Mouse (Mus musculus): ENCODE results near the gene Slc22a22. TPM values are rescaled to one million over a fixed set of nuclear protein-coding genes. Genes with fewer than 3 reads are reported as not detected.

Gene Slc22a22
- polyA plus RNA-seq, 1 experiment from 2014 or later: not detected

GRCm38 (mm10) chr15:57398439-57399148, 78.8 kb downstream of the Slc22a22 start:
- H3K9me3 ChIP-seq (ENCODE audit: low read length): no peaks in the 10 kb centered on the region
- DNase-seq (no peak), ATAC-seq (no peak)
- TF ChIP-seq EP300 (IDR thresholded peaks at IDR 0.05; ENCODE audit: low read depth) (no peak), CTCF (IDR thresholded peaks at IDR 0.05; ENCODE audit: low read depth) (no peak)
- WGBS (ENCODE audit: insufficient replicate concordance): 68% methylated on average over 3 of the region's 3 CpGs
- H3K4me2 ChIP-seq (ENCODE audit: low read depth, low read length): no peak overlapping the region
- H3K4me3 ChIP-seq (ENCODE audit: low read depth, low read length): no peak overlapping the region
- H3K36me3 ChIP-seq (replicated peaks; ENCODE audit: insufficient read depth, low read length): no peaks in the 10 kb centered on the region
- no peak overlapping the region for H3K27ac ChIP-seq (ENCODE audit: low read depth)
- H3K9ac ChIP-seq (replicated peaks): no peak overlapping the region
- H3K4me1 ChIP-seq (ENCODE audit: insufficient read depth): no peaks in the 10 kb centered on the region
- no peaks in the 10 kb centered on the region for H3K27me3 ChIP-seq (ENCODE audit: insufficient read depth, low read length)

GRCm38 (mm10) chr15:57394053-57394452, 83.4 kb downstream of the Slc22a22 start:
- Histone ChIP-seq H3K9ac (replicated peaks) (no peak overlapping the region), H3K27me3 (ENCODE audit: insufficient read depth, low read length) (no peaks in the 10 kb centered on the region), H3K9me3 (ENCODE audit: low read length) (no peaks in the 10 kb centered on the region), H3K36me3 (replicated peaks; ENCODE audit: insufficient read depth, low read length) (no peaks in the 10 kb centered on the region), H3K4me3 (ENCODE audit: low read depth, low read length) (no peak overlapping the region), H3K4me2 (ENCODE audit: low read depth, low read length) (no peak overlapping the region), H3K27ac (ENCODE audit: low read depth) (no peak overlapping the region), H3K4me1 (ENCODE audit: insufficient read depth) (no peaks in the 10 kb centered on the region)
- WGBS (ENCODE audit: insufficient replicate concordance): 68% methylated on average over 4 of the region's 4 CpGs
- no peak for TF ChIP-seq CTCF (IDR thresholded peaks at IDR 0.05; ENCODE audit: low read depth)
- no peak for TF ChIP-seq EP300 (IDR thresholded peaks at IDR 0.05; ENCODE audit: low read depth)
- no peak for DNase-seq
- no peak for ATAC-seq

GRCm38 (mm10) chr15:57380381-57380780, 97.0 kb downstream of the Slc22a22 start:
- H3K27ac ChIP-seq (ENCODE audit: low read depth): no peak overlapping the region
- ATAC-seq (no peak), DNase-seq (no peak)
- TF ChIP-seq EP300 (IDR thresholded peaks at IDR 0.05; ENCODE audit: low read depth): no peak
- no peak for TF ChIP-seq CTCF (IDR thresholded peaks at IDR 0.05; ENCODE audit: low read depth)
- no peaks in the 10 kb centered on the region for H3K9me3 ChIP-seq (ENCODE audit: low read length)
- H3K9ac ChIP-seq (replicated peaks): no peak overlapping the region
- H3K36me3 ChIP-seq (replicated peaks; ENCODE audit: insufficient read depth, low read length): no peaks in the 10 kb centered on the region
- no peaks in the 10 kb centered on the region for H3K4me1 ChIP-seq (ENCODE audit: insufficient read depth)
- no peaks in the 10 kb centered on the region for H3K27me3 ChIP-seq (ENCODE audit: insufficient read depth, low read length)
- no peak overlapping the region for H3K4me2 ChIP-seq (ENCODE audit: low read depth, low read length)
- 74% methylated on average over 7 of the region's 7 CpGs for WGBS (ENCODE audit: insufficient replicate concordance)
- H3K4me3 ChIP-seq (ENCODE audit: low read depth, low read length): no peak overlapping the region

- DNase-seq (no peak), ATAC-seq (no peak)
- Histone ChIP-seq H3K4me3 (ENCODE audit: low read depth, low read length) (no peak overlapping the region), H3K27me3 (ENCODE audit: insufficient read depth, low read length) (no peaks in the 10 kb centered on the region), H3K4me1 (ENCODE audit: insufficient read depth) (no peaks in the 10 kb centered on the region), H3K27ac (ENCODE audit: low read depth) (no peak overlapping the region), H3K4me2 (ENCODE audit: low read depth, low read length) (no peak overlapping the region), H3K9ac (replicated peaks) (no peak overlapping the region), H3K9me3 (ENCODE audit: low read length) (no peaks in the 10 kb centered on the region), H3K36me3 (replicated peaks; ENCODE audit: insufficient read depth, low read length) (no peaks in the 10 kb centered on the region)
- WGBS (ENCODE audit: insufficient replicate concordance): 70% methylated on average over 1 of the region's 1 CpGs
- no peak for TF ChIP-seq CTCF (IDR thresholded peaks at IDR 0.05; ENCODE audit: low read depth)
- TF ChIP-seq EP300 (IDR thresholded peaks at IDR 0.05; ENCODE audit: low read depth): no peak
Measured at GRCm38 (mm10) chr15:57366446-57366845, 111.0 kb downstream of the Slc22a22 start.

GRCm38 (mm10) chr15:57355278-57355677, 122.1 kb downstream of the Slc22a22 start:
- no peak overlapping the region for H3K4me3 ChIP-seq (ENCODE audit: low read depth, low read length)
- 63% methylated on average over 4 of the region's 4 CpGs for WGBS (ENCODE audit: insufficient replicate concordance)
- no peaks in the 10 kb centered on the region for H3K27me3 ChIP-seq (ENCODE audit: insufficient read depth, low read length)
- H3K4me2 ChIP-seq (ENCODE audit: low read depth, low read length): no peak overlapping the region
- ATAC-seq (no peak), DNase-seq (no peak)
- H3K36me3 ChIP-seq (replicated peaks; ENCODE audit: insufficient read depth, low read length): no peaks in the 10 kb centered on the region
- TF ChIP-seq CTCF (IDR thresholded peaks at IDR 0.05; ENCODE audit: low read depth) (no peak), EP300 (IDR thresholded peaks at IDR 0.05; ENCODE audit: low read depth) (no peak)
- no peak overlapping the region for H3K9ac ChIP-seq (replicated peaks)
- no peak overlapping the region for H3K27ac ChIP-seq (ENCODE audit: low read depth)
- no peaks in the 10 kb centered on the region for H3K4me1 ChIP-seq (ENCODE audit: insufficient read depth)
- H3K9me3 ChIP-seq (ENCODE audit: low read length): no peaks in the 10 kb centered on the region

GRCm38 (mm10) chr15:57340499-57340898, 136.9 kb downstream of the Slc22a22 start:
- TF ChIP-seq EP300 (IDR thresholded peaks at IDR 0.05; ENCODE audit: low read depth) (no peak), CTCF (IDR thresholded peaks at IDR 0.05; ENCODE audit: low read depth) (no peak)
- Histone ChIP-seq H3K36me3 (replicated peaks; ENCODE audit: insufficient read depth, low read length) (no peaks in the 10 kb centered on the region), H3K9ac (replicated peaks) (no peak overlapping the region), H3K4me2 (ENCODE audit: low read depth, low read length) (no peak overlapping the region), H3K4me3 (ENCODE audit: low read depth, low read length) (no peak overlapping the region), H3K9me3 (ENCODE audit: low read length) (no peaks in the 10 kb centered on the region), H3K4me1 (ENCODE audit: insufficient read depth) (no peaks in the 10 kb centered on the region), H3K27me3 (ENCODE audit: insufficient read depth, low read length) (no peaks in the 10 kb centered on the region), H3K27ac (ENCODE audit: low read depth) (no peak overlapping the region)
- WGBS (ENCODE audit: insufficient replicate concordance): 40% methylated on average over 3 of the region's 3 CpGs
- no peak for ATAC-seq
- DNase-seq: no peak

Measured in liver, postnatal 0 days (tissue).